Mouse (Mus musculus): ENCODE measurements around the gene Cdk15.

- TF ChIP-seq CTCF (IDR thresholded peaks at IDR 0.05; ENCODE audit: low read depth) (peak; percentile 38), EP300 (IDR thresholded peaks at IDR 0.05; ENCODE audit: low read depth) (no peak)
Measured at GRCm38 (mm10) chr1:59311292-59311885, 54.7 kb downstream of the Cdk15 start.

All from heart, postnatal 0 days (tissue).